Mouse (Mus musculus) brain, embryonic 14.5 days (tissue): Measurements from ENCODE around the gene Lrrn1.

Experiments used
- CTCF ChIP-seq: fragments of 200-500 bp; IDR thresholded peaks from 2 replicates; pipeline ENCODE4 v1.5.1; 2012; ENCODE audit warnings: inconsistent platforms, mild to moderate bottlenecking, moderate library complexity, borderline replicate concordance; ENCODE audit not compliant: insufficient read depth, insufficient read length; ENCODE audit errors: extremely low read depth
- POLR2A ChIP-seq: fragments of 200-500 bp; IDR thresholded peaks from 2 replicates; pipeline ENCODE4 v1.6.1; 2012; ENCODE audit warnings: mild to moderate bottlenecking, inconsistent platforms, borderline replicate concordance; ENCODE audit not compliant: poor library complexity, insufficient read depth, insufficient read length, severe bottlenecking; ENCODE audit errors: extremely low read depth

GRCm38 (mm10) chr6:107583759-107584383, 54.3 kb downstream of the Lrrn1 start:
- TF ChIP-seq POLR2A = no peak
- no peak for TF ChIP-seq CTCF
